Mouse (Mus musculus): ENCODE results near the gene Eps8l1.

GRCm38 (mm10) chr7:4479674-4480073 lies 19.2 kb downstream of the Eps8l1 start:
- peak; percentile 65 for TF ChIP-seq CTCF (IDR thresholded peaks at IDR 0.05; ENCODE audit: control insufficient read depth, insufficient read depth, low read length)
- no peak for TF ChIP-seq POLR2A (IDR thresholded peaks at IDR 0.05; ENCODE audit: borderline replicate concordance, control insufficient read depth, low read depth, low read length)

All from bone marrow, adult 2 months (tissue).